Mouse (Mus musculus) spleen, adult 2 months (tissue): ENCODE results near the gene Egfr. TPM values are rescaled to one million over a fixed set of nuclear protein-coding genes. Genes with fewer than 3 reads are reported as not detected.

Experiments
- DNase-seq, 2 experiments: peaks; one replicate each; pipeline versions ENCODE4 v3.0.0 to v3.0.0-alpha.2; 2012 to 2021; ENCODE audit warnings: low spot score in 2 of 2, low read depth in 1 of 2
- H3K27ac ChIP-seq: fragments of 200-500 bp; 2 replicates; pipeline ENCODE4 v1.5.1; 2012; ENCODE audit warnings: low read length, inconsistent platforms; ENCODE audit not compliant: insufficient read depth
- H3K27me3 ChIP-seq: fragments of 200-500 bp; 2 replicates; pipeline ENCODE4 v1.6.1; 2012; ENCODE audit warnings: mild to moderate bottlenecking, moderate library complexity, low read length, inconsistent platforms; ENCODE audit not compliant: control insufficient read depth, insufficient read depth
- H3K36me3 ChIP-seq: fragments of 200-500 bp; 2 replicates; pipeline ENCODE4 v1.6.1; 2012; ENCODE audit warnings: mild to moderate bottlenecking, low read length, inconsistent platforms; ENCODE audit not compliant: control insufficient read depth, insufficient read depth
- H3K4me1 ChIP-seq: fragments of 200-500 bp; 2 replicates; pipeline ENCODE4 v1.6.1; 2011; ENCODE audit warnings: inconsistent platforms; ENCODE audit not compliant: control insufficient read depth, insufficient read depth, insufficient read length
- H3K4me3 ChIP-seq: fragments of 200-500 bp; 2 replicates; pipeline ENCODE4 v1.5.1; 2011; ENCODE audit warnings: mild to moderate bottlenecking, inconsistent platforms; ENCODE audit not compliant: insufficient read depth, insufficient read length; ENCODE audit errors: extremely low read depth
- CTCF ChIP-seq: fragments of 200-500 bp; IDR thresholded peaks from 2 replicates; pipeline ENCODE4 v1.5.1; 2011; ENCODE audit warnings: mild to moderate bottlenecking, inconsistent platforms; ENCODE audit not compliant: insufficient read depth, insufficient read length, insufficient replicate concordance; ENCODE audit errors: extremely low read depth
- POLR2A ChIP-seq: fragments of 200-500 bp; IDR thresholded peaks from 2 replicates; pipeline ENCODE4 v1.6.1; 2011; ENCODE audit warnings: low read depth, low read length, inconsistent platforms
- WGBS: fragments of 180-500 bp; shearing (Covaris S2); methylation state at CpG from one replicate; pipeline ENCODE4 v1.1.7; 2018; 5-methylcytosine and 5-hydroxymethylcytosine counted together
- polyA plus RNA-seq: library from polyadenylated mRNA; depleted of rRNA; stranded (reverse); fragments of >200 nt; gene quantifications from 2 replicates; pipeline ENCODE4 v1.2.3, GENCODE M21; 2012

The Egfr gene
- polyA plus RNA-seq, 1 experiment, result 2.2 TPM

GRCm38 (mm10) chr11:16906530-16906929, 154.5 kb downstream of the Egfr start:
- no peaks in the 10 kb centered on the region for H3K27me3 ChIP-seq
- no peaks in the 10 kb centered on the region for H3K36me3 ChIP-seq
- TF ChIP-seq POLR2A, result no peak
- TF ChIP-seq CTCF, result no peak
- no peak overlapping the region for H3K27ac ChIP-seq
- WGBS, result 89% methylated on average over 2 of the region's 2 CpGs
- no peaks in the 10 kb centered on the region for H3K4me1 ChIP-seq
- no peak overlapping the region for H3K4me3 ChIP-seq
- no peak for DNase-seq

GRCm38 (mm10) chr11:16907517-16908129, 155.6 kb downstream of the Egfr start:
- Histone ChIP-seq H3K4me1 (no peaks in the 10 kb centered on the region), H3K4me3 (no peak overlapping the region), H3K27ac (no peak overlapping the region), H3K27me3 (no peaks in the 10 kb centered on the region), H3K36me3 (no peaks in the 10 kb centered on the region)
- no peak for TF ChIP-seq CTCF
- TF ChIP-seq POLR2A, result no peak
- no peak for DNase-seq
- WGBS, result 80% methylated on average over 1 of the region's 1 CpGs

- Histone ChIP-seq H3K36me3 (no peaks in the 10 kb centered on the region), H3K4me1 (no peaks in the 10 kb centered on the region), H3K4me3 (no peak overlapping the region), H3K27me3 (no peaks in the 10 kb centered on the region), H3K27ac (no peak overlapping the region)
- 89% methylated on average over 3 of the region's 3 CpGs for WGBS
- no peak for TF ChIP-seq CTCF
- no peak for TF ChIP-seq POLR2A
- no peak for DNase-seq
Measured at GRCm38 (mm10) chr11:16914756-16915155, 162.8 kb downstream of the Egfr start.

- Histone ChIP-seq H3K27me3 (no peaks in the 10 kb centered on the region), H3K27ac (no peak overlapping the region), H3K4me1 (no peaks in the 10 kb centered on the region), H3K36me3 (no peaks in the 10 kb centered on the region), H3K4me3 (no peak overlapping the region)
- TF ChIP-seq POLR2A (no peak), CTCF (no peak)
- 86% methylated on average over 5 of the region's 5 CpGs for WGBS
- no peak for DNase-seq
Measured at GRCm38 (mm10) chr11:16915850-16916249, 163.8 kb downstream of the Egfr start.

GRCm38 (mm10) chr11:16917512-16917911, 165.5 kb downstream of the Egfr start:
- DNase-seq, result no peak
- TF ChIP-seq POLR2A, result no peak
- TF ChIP-seq CTCF, result no peak
- Histone ChIP-seq H3K27ac (no peak overlapping the region), H3K27me3 (no peaks in the 10 kb centered on the region), H3K36me3 (no peaks in the 10 kb centered on the region), H3K4me3 (no peak overlapping the region), H3K4me1 (no peaks in the 10 kb centered on the region)
- WGBS, result 88% methylated on average over 2 of the region's 2 CpGs

GRCm38 (mm10) chr11:16932159-16932558, 180.2 kb downstream of the Egfr start:
- no peaks in the 10 kb centered on the region for H3K36me3 ChIP-seq
- H3K4me1 ChIP-seq, result peaks cover 1% of the 10 kb centered on the region; the same call in 1 of the 2 replicates
- H3K27ac ChIP-seq, result no peak overlapping the region; the same call in 1 of the 2 replicates
- WGBS, result 31% methylated on average over 3 of the region's 3 CpGs
- no peak overlapping the region for H3K4me3 ChIP-seq
- no peaks in the 10 kb centered on the region for H3K27me3 ChIP-seq
- no peak for DNase-seq
- TF ChIP-seq POLR2A, result no peak
- TF ChIP-seq CTCF, result no peak

- DNase-seq, result no peak
- Histone ChIP-seq H3K36me3 (no peaks in the 10 kb centered on the region), H3K4me1 (peaks cover 1% of the 10 kb centered on the region; the same call in 1 of the 2 replicates), H3K4me3 (no peak overlapping the region), H3K27me3 (no peaks in the 10 kb centered on the region), H3K27ac (no peak overlapping the region)
- WGBS, result 93% methylated on average over 6 of the region's 6 CpGs
- TF ChIP-seq CTCF (no peak), POLR2A (no peak)
Measured at GRCm38 (mm10) chr11:16935577-16936236, 183.7 kb downstream of the Egfr start.
